Mouse (Mus musculus): ENCODE measurements around the gene Lad1. TPM values are rescaled to one million over a fixed set of nuclear protein-coding genes. Genes with fewer than 3 reads are reported as not detected.
A peak's percentile ranks its signal among the peaks of the same experiment; 100 is the strongest.

Gene Lad1
- 1 to 10 TPM; 1.0 to 2.0 (median 1.0) TPM for total RNA-seq (2022)

DNA sequence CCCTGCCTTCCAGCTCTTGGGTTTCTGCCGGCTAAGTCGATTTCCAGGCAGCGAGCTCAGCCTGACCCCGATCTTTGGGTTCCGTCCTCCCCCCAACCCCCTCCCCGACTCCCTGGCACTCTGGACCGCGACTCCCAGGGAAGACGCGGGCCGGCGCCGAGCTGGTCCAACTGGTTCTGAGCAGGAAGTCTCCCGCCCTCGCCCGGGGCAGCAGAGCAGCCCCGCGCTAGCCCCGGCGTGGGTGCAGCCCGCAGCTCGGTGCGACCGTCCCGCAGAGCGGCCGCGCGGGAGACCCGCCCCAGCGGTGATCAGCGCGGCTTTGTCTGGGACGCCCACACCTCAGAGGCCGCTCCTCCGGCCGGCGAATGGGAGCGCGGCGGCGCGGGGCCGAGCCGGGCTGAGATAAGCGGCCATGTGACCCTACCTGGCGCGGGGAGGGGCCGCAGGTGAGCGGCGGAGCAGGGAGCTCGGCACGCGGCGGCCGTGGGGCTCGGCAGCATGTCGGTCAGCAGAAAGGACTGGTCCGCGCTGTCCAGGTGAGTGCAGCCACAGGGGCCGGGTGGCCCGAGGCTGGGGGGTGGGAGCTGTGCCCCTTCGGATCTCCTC, at the start of gene Lad1:
Gene Lad1, plus strand, starts transcription at position 118 of the 606 bp plus-strand sequence.
- DNase-seq (ENCODE audit: low spot score in 2 of 2) = no peak

GRCm38 (mm10) chr1:135770237-135770636, 48.2 kb upstream of the Lad1 start:
- no peak for DNase-seq (ENCODE audit: low spot score in 2 of 2)

DNA sequence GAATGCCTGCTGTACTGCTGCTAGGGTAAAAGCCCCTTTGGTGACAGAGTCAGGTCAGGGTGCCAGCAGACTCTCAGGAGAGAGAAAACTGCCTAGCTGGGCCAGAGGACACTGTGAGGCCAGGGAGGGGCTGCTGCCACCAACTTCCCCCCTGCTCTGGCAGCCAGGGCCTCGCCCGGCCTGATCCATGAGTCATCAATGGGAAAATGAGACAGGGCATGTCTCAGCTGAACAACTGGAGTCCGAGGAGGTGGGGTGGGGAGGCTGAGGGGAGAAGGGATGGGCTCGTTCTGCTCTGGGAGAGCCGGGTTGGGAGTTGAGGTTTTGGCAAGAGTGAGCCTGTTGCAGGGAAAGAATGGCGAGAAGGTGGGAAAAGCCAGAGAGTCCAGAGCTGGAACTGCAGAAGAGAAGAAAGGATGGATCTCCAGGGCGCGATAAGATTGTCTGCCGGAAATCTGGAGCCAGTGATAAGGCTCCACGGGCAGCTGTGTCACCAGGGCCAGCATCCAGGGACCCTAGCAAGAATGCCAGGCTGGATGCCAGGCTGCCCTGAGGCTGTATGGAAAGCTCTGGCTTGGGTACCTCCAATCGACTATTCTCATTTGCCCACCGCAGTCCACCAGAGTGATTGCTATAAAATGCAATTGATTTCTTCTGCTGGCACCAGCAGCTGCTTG, 47.4 kb upstream of the Lad1 start:
- no peak for DNase-seq (ENCODE audit: low spot score in 2 of 2)

DNA sequence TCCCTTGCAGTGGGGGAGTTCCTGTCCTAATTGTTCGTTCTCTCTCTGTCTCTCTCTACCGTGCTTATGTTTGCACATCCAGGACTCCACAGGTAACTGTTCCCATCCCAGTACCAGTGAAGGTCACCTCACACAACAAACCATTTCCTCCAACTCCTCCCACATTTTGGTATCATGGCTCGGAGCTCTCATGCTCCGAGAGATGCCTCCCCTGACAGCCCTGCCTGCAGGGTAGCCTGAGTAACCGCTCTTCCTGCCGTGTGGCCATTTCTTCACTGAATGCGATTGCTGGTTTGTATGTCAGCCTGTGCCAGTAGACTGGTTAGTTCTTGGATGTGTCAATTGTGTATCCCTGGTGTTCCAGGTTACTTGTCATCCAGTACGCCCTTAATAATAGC, 46.8 kb upstream of the Lad1 start:
- no peak for DNase-seq (ENCODE audit: low spot score in 2 of 2)

DNA sequence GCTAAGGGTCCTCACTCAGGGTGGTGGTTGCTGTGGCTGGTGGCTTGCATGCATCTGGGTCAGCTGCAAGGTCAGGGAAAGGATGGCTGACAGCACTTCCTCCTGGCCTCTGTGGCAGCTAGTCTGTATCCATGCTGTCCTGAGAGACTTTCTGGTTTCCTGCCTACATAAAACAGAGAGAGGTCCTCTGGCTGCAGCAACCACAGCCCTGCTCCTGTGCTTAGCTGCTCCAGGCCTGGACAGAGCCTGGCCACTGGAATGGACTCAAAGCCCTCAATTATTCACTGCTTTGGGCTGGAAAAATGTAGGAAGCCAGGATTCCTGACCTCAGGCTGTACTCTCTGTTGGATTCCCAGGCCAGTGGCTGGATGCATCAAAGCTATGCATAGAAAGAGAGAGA, 41.8 kb upstream of the Lad1 start:
- DNase-seq (ENCODE audit: low spot score in 2 of 2) = no peak

GRCm38 (mm10) chr1:135777046-135777445, 41.4 kb upstream of the Lad1 start:
- no peak for DNase-seq (ENCODE audit: low spot score in 2 of 2)

GRCm38 (mm10) chr1:135778780-135779535, 39.4 kb upstream of the Lad1 start, which contains the start of gene Tnni1:
Gene Tnni1, plus strand, starts transcription at chr1:135779434.
- DNase-seq (ENCODE audit: low spot score in 2 of 2) = no peak

GRCm38 (mm10) chr1:135780649-135781048, 37.7 kb upstream of the Lad1 start:
- no peak for DNase-seq (ENCODE audit: low spot score in 2 of 2)

- DNase-seq (ENCODE audit: low spot score in 2 of 2) = peak; percentile 71 to 77
Measured at GRCm38 (mm10) chr1:135781220-135781619, 37.2 kb upstream of the Lad1 start.

DNA sequence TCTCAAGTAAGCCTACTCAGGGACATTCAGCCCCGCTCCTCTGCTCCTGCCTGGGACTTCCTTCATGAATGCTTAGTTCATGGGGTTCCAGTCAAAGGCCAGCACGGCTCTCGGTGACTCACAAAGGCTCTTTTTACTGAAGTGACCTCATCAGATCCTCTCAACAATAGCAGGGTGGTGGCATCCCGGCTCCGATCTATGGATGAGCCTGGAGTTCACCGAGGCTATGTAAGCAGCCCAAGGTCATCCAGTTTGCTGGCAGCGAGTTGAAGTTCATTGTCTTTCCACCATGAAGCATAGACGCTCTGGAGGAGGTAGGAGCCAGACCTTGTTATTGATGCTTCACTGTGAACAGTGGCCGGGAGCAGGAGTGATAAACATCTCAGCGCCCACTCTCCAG, 35.6 kb upstream of the Lad1 start:
- DNase-seq (ENCODE audit: low spot score in 2 of 2) = peak; percentile 43 to 58

DNA sequence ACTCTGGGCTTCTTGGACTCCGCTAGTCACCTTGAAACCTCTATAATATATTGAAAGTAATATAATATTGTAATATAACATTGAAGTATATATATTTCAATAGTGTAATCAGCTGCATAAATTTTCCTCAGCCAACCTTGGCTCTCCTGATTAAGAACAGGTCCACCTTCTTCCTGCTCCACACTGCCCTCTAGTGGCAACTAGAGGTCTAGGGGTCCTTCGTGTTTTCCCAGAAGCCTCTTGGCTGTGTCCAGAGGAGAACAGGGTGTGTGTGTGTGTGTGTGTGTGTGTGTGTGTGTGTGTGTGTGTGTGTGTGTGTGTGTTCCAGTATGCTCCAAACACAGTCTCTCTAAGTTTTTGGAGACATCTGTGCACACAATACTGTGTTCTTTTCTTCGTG, 30.6 kb upstream of the Lad1 start:
- peak; percentile 39 to 59 for DNase-seq (ENCODE audit: low spot score in 2 of 2)

DNA sequence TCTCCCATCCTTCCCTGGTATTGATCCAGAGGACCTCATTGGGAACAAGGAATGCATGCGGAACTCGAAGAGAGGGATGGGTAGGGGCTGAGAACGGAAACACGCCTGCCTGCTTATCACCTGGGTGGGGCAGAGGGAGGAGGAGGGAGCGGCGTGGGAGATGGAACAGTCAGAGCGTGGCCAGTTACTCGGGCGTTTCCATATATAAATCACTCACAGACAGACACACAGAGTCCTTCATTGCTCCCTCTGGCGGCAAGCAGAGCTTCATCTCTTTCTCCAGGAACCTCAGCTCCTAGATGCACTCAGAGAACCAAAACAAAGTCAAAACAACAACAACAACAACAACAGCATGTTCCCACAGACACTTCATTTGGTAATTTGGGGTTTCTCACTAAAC, 29.7 kb upstream of the Lad1 start:
- no peak for DNase-seq (ENCODE audit: low spot score in 2 of 2)

GRCm38 (mm10) chr1:135789815-135790214, 28.6 kb upstream of the Lad1 start:
- DNase-seq (ENCODE audit: low spot score in 2 of 2) = peak in 1 of 2 experiments; percentile 52

- no peak for DNase-seq (ENCODE audit: low spot score in 2 of 2)
Measured at GRCm38 (mm10) chr1:135792143-135792939, 26.1 kb upstream of the Lad1 start.

DNA sequence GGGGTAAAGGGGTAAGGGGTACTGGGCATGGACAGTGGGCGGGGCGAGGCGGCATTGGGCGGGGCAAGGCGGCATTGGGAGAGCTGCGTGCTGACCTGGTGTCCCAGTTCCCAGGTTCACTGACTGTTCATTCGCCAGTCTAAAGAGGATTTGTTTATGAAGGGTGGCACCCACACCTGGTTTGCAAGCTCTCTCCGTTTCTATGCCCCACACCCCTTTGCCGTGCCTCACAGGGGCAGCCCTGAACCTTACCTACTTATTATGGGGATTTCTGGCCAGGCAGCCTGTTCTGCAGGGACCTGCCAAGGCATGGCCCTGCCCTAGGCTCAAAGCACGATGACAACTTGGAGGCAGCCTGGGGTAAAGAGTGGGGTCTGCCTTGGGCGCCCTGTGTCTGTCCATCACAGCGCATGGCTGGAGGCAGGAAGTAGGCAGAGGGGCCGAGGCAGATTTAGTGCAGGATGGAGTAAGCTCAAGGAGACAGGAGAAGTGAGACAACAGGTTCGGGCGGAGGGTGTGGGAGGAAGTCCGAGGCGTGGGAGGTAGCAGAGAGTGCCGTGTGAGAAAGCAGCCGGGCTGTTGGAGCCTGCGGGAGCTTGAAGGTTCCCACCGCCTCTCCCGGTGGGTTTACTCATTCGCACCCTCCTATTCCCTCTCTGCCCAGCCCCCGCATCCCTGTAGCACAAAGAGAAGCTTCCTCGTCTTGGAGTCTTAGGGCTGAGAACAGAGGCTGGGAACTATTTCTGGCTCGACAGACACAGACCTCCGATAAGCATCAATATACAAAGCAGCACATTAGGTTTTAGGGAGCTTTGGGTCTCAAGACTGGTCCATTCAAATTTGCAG, 24.8 kb upstream of the Lad1 start:
- peak; percentile 28 to 30 for DNase-seq (ENCODE audit: low spot score in 2 of 2)

GRCm38 (mm10) chr1:135794216-135795134, 23.9 kb upstream of the Lad1 start:
- no peak for DNase-seq (ENCODE audit: low spot score in 2 of 2)

- no peak for DNase-seq (ENCODE audit: low spot score in 2 of 2)
Measured at GRCm38 (mm10) chr1:135798492-135798891, 19.9 kb upstream of the Lad1 start.

DNA sequence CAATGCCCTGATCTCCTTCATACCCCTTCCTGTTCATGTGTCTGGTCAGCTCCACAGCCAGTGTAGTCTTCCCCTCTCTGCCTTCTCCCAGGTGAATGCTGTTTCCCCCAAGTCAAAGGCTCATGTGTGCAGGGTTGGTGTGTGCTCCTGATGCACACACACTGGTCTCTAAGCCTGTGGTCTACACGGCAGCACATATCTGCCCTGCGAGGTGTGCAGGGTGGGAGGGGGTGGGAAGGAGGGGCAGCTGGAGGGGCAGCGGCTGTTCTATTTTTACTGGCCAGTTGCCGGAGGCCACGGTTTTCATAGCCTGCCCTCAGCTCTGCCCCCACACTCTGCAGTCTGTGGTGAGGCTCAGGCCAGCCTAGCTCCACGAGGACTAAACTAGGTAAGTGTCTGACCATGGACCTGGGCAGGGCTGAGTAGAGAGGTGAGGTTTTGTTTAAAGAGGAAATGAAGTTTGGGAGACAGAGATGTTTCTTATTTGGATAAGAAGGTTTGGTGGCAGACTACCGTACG, 19.2 kb upstream of the Lad1 start:
- DNase-seq (ENCODE audit: low spot score in 2 of 2) = no peak

GRCm38 (mm10) chr1:135800192-135800950, 18.0 kb upstream of the Lad1 start:
- DNase-seq (ENCODE audit: low spot score in 2 of 2) = no peak
